Mouse (Mus musculus) E14TG2a.4 (cell line): ENCODE results near the gene Ly6g.

Experiments used
- CTCF ChIP-seq: conservative IDR thresholded peaks from 2 replicates; pipeline ENCODE4 v1.5.1; 2014; ENCODE audit warnings: low read length
- NANOG ChIP-seq: IDR thresholded peaks from 2 replicates; pipeline ENCODE4 v1.6.1; 2014; ENCODE audit warnings: borderline replicate concordance, low read length, mixed read lengths
- POU5F1 ChIP-seq: IDR thresholded peaks from 2 replicates; pipeline ENCODE4 v1.6.1; 2014; ENCODE audit warnings: low read length, borderline replicate concordance

DNA sequence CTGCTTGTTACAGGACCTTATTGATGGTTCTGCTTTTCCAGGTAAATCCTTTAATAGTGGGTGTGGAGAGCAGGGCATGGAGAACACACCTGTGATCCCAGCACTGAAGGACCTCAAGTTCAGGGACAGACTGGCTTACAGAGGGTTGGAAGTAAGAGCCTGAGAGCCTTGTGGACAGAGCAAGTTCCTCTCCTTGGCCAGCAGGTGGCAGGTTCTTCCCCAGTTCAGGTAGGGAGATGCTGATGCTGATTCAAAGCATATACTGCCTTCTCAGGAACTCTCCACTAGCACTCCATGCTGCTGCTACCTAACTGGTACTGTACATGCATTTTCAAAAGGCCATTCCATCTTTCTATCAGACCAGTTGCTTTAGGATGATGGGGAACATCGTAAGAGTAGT, 20.5 kb downstream of the Ly6g start:
- TF ChIP-seq CTCF: peak; percentile 69
- TF ChIP-seq NANOG: no peak
- TF ChIP-seq POU5F1: no peak
